Mouse (Mus musculus) C2C12 (cell line): Measurements from ENCODE around the gene Tcp11l2.
A peak's percentile ranks its signal among the peaks of the same experiment; 100 is the strongest.

Experiments
- CTCF ChIP-seq: IDR thresholded peaks from one replicate; pipeline ENCODE4 v1.5.1; 2011; ENCODE audit not compliant: control insufficient read depth, insufficient read depth, insufficient read length
- MAX ChIP-seq: IDR thresholded peaks from one replicate; pipeline ENCODE4 v1.6.1; 2011; ENCODE audit warnings: mild to moderate bottlenecking, control low read depth
- USF1 ChIP-seq: IDR thresholded peaks from one replicate; pipeline ENCODE4 v1.6.1; 2011; ENCODE audit warnings: low read depth, mild to moderate bottlenecking, control low read depth, moderate library complexity

DNA sequence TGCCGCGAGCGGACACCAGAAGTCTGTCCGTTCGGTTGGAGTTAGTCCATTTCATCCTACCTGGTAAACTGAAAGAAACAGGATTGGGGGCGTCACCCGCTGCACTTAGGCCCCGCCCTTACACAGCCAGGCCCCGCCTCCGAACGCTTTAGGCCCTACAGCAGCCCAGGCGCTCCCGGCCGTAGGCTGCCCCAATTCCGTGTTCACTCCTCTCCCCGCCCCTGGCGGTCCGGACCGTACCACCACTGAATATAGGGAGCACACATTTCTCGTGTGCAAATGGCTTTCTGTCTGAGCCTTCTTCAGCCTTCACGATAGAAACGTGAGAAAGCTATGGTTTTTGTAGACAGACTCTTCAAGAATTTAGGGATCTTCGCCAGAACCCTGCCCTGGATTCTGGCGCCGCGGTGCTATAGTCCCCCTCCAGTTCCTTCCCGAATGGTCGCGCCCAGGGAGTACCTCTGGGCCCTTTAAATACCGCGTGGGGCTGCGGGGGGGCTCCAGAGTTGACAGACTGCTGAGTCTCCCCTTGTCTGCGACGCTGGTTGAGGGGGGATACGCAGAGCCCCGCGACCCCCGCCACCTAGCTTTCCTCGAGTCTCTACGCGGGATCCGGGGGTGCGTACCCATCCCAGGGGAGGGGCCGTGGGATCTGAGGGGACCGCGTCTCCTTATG lies at the start of gene Tcp11l2:
- no peak for TF ChIP-seq USF1
- TF ChIP-seq CTCF, result no peak
- peak; percentile 4 for TF ChIP-seq MAX
